Mouse (Mus musculus) mouse embryonic stem cell (cell line): ENCODE results near the gene Xpot.

Source experiments
- in situ Hi-C, 2 experiments: fragments of 300-500 bp; cut with MboI; formaldehyde crosslinking; loops; 1 replicate in 1 of 2; 3 replicates in 1 of 2; pipeline ENCODE4 v1.14.3; 2019 to 2020; ENCODE audit warnings: low sequenced_read_pairs in 2 of 2, low pct_unique_long_range_greater_than_20kb in 1 of 2, mixed read lengths in 1 of 2; ENCODE audit not compliant: unreplicated experiment in 1 of 2

Xpot gene

DNA sequence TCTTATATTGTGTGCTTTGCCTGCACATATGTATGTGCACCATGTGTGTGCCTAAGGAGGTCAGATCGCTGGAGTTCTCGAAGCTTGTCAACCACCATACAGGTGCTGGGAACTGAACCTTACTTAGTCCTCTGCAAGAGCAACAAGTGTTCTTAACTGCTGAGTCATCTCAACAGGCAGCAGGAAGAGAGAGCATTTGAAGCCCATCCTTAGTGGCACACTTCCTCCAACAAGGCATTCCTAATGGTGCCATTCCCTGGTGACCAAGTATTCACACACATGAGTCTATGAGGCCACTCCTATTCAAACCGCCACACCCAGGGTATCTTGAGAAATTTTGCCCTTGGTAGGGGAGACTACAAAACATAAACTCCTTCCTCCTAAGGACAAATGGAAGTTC, 84.0 kb downstream of the Xpot start:
- in situ Hi-C loops, result no loop called here
